Mouse (Mus musculus) liver, embryonic 15.5 days (tissue): Measurements from ENCODE around the gene Tmod1. TPM values are rescaled to one million over a fixed set of nuclear protein-coding genes. Genes with fewer than 3 reads are reported as not detected.
A peak's percentile ranks its signal among the peaks of the same experiment; 100 is the strongest.

ENCODE experiments used
- ATAC-seq: fragments of 200-750 bp; cut with Nextera tagmentation; 2 replicates; pipeline ENCODE4 v1.8.0; 2017; ENCODE audit warnings: moderate number of reproducible peaks, mild to moderate bottlenecking, moderate library complexity; ENCODE audit not compliant: insufficient read depth
- H3K27ac ChIP-seq: fragments of 300-500 bp; sonication (generic); replicated peaks from 2 replicates; pipeline ENCODE4 v1.5.1; 2015; ENCODE audit warnings: mild to moderate bottlenecking, inconsistent platforms
- H3K27me3 ChIP-seq: fragments of 300-500 bp; sonication (generic); 2 replicates; pipeline ENCODE4 v1.6.1; 2015; ENCODE audit warnings: mild to moderate bottlenecking, inconsistent platforms
- H3K36me3 ChIP-seq: fragments of 300-500 bp; sonication (generic); replicated peaks from 2 replicates; pipeline ENCODE4 v1.6.1; 2015; ENCODE audit warnings: moderate library complexity, mild to moderate bottlenecking, inconsistent platforms
- H3K4me1 ChIP-seq: fragments of 300-500 bp; sonication (generic); replicated peaks from 2 replicates; pipeline ENCODE4 v1.6.1; 2015; ENCODE audit warnings: inconsistent platforms
- H3K4me2 ChIP-seq: fragments of 300-500 bp; sonication (generic); 2 replicates; pipeline ENCODE4 v1.6.1; 2015; ENCODE audit warnings: moderate library complexity, mild to moderate bottlenecking, inconsistent platforms
- H3K4me3 ChIP-seq: fragments of 300-500 bp; sonication (generic); replicated peaks from 2 replicates; pipeline ENCODE4 v1.5.1; 2015; ENCODE audit warnings: mild to moderate bottlenecking, inconsistent platforms
- H3K9ac ChIP-seq: fragments of 300-500 bp; sonication (generic); 2 replicates; pipeline ENCODE4 v1.6.1; 2015; ENCODE audit warnings: moderate library complexity, mild to moderate bottlenecking, inconsistent platforms
- H3K9me3 ChIP-seq: fragments of 300-500 bp; sonication (generic); replicated peaks from 2 replicates; pipeline ENCODE4 v1.6.1; 2016; ENCODE audit warnings: inconsistent platforms
- WGBS: fragments of 180-500 bp; shearing (Covaris S2); methylation state at CpG from one replicate; pipeline ENCODE4 v1.1.7; 2015; ENCODE audit warnings: mixed read lengths; ENCODE audit not compliant: insufficient replicate concordance; 5-methylcytosine and 5-hydroxymethylcytosine counted together
- polyA plus RNA-seq: library from polyadenylated mRNA; unstranded; fragments of >200 nt; fragmentation: Nextera tagmentation; extraction: Ambion mirVana; gene quantifications from 2 replicates; pipeline ENCODE4 v1.2.1, GENCODE M21; 2015

Tmod1 gene
- polyA plus RNA-seq, 1 experiment from 2014 or later, result 49.7 TPM

DNA sequence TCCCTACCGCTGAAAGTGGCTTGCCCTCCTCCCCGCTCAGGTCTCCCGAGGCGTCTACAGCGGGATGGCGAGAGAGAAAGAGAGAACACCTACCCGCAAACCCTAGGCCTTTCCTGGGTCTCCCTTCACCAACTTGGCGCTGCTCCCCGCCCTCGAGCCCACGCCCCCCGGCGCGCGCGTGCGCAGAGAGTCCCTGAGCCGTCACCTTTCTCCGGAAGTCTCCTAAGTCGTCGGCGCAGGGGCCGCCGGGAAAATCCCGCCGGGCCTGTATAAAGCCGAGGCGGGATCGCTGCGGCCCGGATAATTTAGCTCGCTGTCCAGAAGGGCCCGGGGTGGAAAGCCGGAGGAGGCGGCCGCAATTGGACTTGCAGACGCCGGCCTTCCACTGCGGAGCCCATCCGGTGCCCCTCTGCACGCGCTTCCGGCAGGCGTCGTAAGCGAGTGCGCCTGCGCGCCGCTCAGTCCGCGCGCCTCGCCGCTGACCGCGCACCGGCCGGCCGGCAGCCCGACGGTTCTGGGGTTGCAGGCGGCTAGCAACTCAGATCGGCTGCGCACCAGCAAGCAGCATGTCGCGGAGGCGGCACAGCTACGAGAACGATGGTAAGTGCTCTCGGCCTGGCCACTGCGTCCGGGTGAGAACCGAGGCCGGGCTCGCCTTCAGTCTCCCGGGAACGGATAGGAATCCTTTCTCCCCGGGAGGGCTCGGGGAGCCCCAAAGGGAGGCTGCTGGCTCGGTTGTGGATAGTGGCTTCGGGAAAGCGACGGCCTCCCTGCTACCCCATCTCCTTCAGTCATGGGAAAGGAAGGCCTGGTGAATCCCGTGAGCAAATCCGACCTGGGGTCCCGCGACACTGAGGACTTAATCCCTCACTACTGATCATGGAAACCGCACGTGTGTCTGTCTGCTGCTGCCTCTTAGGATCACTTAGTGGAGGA lies 99.8 kb downstream of the Tmod1 start, which contains the start of the genes Ncbp1 and Tstd2:
TSS of gene Ncbp1 (plus strand) at position 327 of the 936 bp plus-strand sequence.
TSS of gene Tstd2 (minus strand) at position 408 of the 936 bp plus-strand sequence.
- Histone ChIP-seq H3K4me1 (peaks cover 53% of the 10 kb centered on the region), H3K9ac (peak within 1 kb of the TSS; percentile 83), H3K27me3 (no peaks in the 10 kb centered on the region), H3K27ac (peak within 1 kb of the TSS; percentile 93), H3K36me3 (peaks cover 11% of the 10 kb centered on the region; the same call in 1 of the 2 replicates), H3K4me2 (peak within 1 kb of the TSS; percentile 85), H3K4me3 (peak within 1 kb of the TSS; percentile 84), H3K9me3 (no peaks in the 10 kb centered on the region)
- peak; percentile 90 for ATAC-seq
- under 1% methylated on average over 89 of the region's 90 CpGs for WGBS

DNA sequence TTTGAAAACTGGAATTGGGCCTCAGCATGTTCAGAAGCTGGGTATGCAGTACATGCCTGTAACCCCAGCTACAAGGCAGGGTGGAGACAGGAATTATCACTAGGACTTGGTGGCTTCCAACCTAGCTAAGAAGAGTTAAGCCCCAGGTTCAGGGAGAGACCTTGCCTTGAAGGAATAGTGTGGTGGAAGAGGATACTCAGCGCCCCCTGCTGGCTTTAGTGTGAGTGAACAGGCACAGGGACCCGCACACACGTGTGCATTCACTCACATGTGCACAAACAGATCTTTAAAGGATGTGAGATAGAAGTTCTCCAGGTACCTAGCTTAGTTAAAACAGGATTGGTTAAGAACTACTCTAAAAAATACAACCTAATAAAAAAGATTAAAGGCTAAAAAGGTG lies 105.6 kb downstream of the Tmod1 start:
- H3K4me2 ChIP-seq, result no peak overlapping the region
- no peak for ATAC-seq
- WGBS, result 74% methylated on average over 3 of the region's 3 CpGs
- H3K4me3 ChIP-seq, result no peak overlapping the region
- no peaks in the 10 kb centered on the region for H3K9me3 ChIP-seq
- no peak overlapping the region for H3K27ac ChIP-seq
- H3K4me1 ChIP-seq, result peaks cover 40% of the 10 kb centered on the region
- no peaks in the 10 kb centered on the region for H3K27me3 ChIP-seq
- peaks cover 41% of the 10 kb centered on the region for H3K36me3 ChIP-seq
- no peak overlapping the region for H3K9ac ChIP-seq

DNA sequence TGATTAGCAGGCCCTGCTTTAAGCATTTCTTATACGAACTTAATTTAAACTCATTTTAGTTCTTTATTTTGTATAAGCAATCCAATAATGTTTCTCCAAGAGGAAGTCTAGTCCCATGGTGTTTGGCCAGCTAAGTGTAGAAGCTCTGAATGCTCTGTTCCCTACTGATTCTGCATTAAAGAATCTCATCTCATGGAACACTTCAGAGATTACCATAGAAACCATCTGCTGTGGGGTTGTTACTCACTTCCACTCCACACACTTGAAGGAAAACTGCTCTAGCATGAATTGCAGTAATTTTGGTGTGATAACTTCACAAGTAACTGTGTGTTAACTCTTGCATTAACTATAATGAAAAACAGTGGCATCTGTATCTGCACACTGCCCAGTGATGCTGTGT lies 108.1 kb downstream of the Tmod1 start:
- Histone ChIP-seq H3K9ac (no peak overlapping the region), H3K27ac (no peak overlapping the region), H3K4me1 (peaks cover 18% of the 10 kb centered on the region), H3K36me3 (peaks cover 64% of the 10 kb centered on the region), H3K4me3 (no peak overlapping the region), H3K9me3 (no peaks in the 10 kb centered on the region), H3K27me3 (no peaks in the 10 kb centered on the region), H3K4me2 (no peak overlapping the region)
- no peak for ATAC-seq
- WGBS, result 82% methylated on average over 1 of the region's 1 CpGs

DNA sequence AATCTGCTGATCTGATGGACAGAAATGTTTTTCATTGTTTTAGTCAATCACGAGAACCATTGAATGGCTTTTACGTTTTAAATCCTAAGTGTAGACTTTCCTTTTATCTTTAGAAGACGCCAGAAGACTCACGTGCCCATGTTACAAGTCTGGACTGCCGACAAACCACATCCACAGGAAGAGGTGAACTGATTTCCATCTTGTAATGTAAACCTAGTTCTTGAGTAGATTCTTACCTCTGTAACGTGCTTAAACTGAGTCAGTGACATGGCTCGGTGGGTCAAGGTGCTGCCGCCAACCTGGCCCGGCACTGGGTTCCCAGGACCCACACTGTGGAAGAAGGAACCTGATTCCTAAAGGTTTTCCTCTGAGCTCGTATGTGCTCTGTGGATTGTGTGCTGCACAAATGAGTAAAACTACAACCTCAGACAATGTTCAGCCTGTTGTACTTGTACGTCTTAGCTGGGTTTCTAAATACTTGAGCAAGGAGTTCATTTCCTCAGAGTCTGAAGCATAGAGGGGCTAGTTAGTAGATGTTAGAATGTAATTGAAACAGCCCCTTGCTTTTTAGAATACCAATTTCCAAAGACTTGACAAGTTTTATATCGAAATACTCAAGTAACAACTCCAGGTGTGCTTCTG lies 113.3 kb downstream of the Tmod1 start:
- Histone ChIP-seq H3K36me3 (peaks cover 93% of the 10 kb centered on the region), H3K9me3 (no peaks in the 10 kb centered on the region), H3K9ac (no peak overlapping the region), H3K4me3 (no peak overlapping the region), H3K4me1 (peaks cover 7% of the 10 kb centered on the region; the same call in 1 of the 2 replicates), H3K27me3 (no peaks in the 10 kb centered on the region), H3K27ac (no peak overlapping the region), H3K4me2 (no peak overlapping the region)
- ATAC-seq, result no peak
- 79% methylated on average over 12 of the region's 12 CpGs for WGBS

DNA sequence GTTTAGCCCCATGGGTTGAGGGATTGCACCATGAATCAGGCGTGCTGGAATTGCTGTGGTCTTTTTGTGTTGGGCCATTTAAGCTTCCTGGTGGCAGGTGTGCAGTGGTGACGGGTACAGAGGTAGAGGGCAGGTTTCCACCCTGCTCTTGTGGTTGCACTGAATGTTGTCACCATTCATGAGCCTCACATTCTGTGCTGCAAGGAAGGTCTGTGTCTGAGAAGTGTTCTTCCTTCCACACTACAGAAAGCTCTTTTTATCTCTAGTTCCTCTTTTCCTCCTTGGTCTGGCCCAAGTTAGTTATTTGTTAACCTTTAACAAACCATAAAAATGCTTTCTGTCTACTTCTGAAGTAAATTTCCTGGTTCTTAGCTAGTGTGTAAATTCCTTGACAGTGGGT lies 125.3 kb downstream of the Tmod1 start:
- H3K36me3 ChIP-seq, result peaks cover 84% of the 10 kb centered on the region
- H3K4me2 ChIP-seq, result no peak overlapping the region
- no peak overlapping the region for H3K9ac ChIP-seq
- 55% methylated on average over 2 of the region's 2 CpGs for whole genome bisulfite sequencing
- H3K27me3 ChIP-seq, result no peaks in the 10 kb centered on the region
- H3K4me3 ChIP-seq, result no peak overlapping the region
- no peaks in the 10 kb centered on the region for H3K9me3 ChIP-seq
- no peaks in the 10 kb centered on the region for H3K4me1 ChIP-seq
- no peak for ATAC-seq
- H3K27ac ChIP-seq, result no peak overlapping the region

Other genes with a start within 250 kb of the Tmod1 start
- gene Aldh1b1, start 239.9 kb upstream of the Tmod1 start, polyA plus RNA-seq, result 84.6 and 101 TPM in 2 replicates
- not detected in 2 replicates for gene Igfbpl1, start 212.0 kb upstream of the Tmod1 start, polyA plus RNA-seq
- gene Stra6l, start 190.3 kb upstream of the Tmod1 start, polyA plus RNA-seq, result 5.9 and 7.2 TPM in 2 replicates
- 0.06 and 0.07 TPM in 2 replicates for gene Ccdc180, start 148.6 kb upstream of the Tmod1 start, polyA plus RNA-seq
- gene Tdrd7, start 73.6 kb upstream of the Tmod1 start, polyA plus RNA-seq, result 10.0 and 10.6 TPM in 2 replicates
- 35.2 and 36.7 TPM in 2 replicates for gene Ncbp1, start 99.7 kb downstream of the Tmod1 start, polyA plus RNA-seq
- gene Tstd2, start 99.8 kb downstream of the Tmod1 start, polyA plus RNA-seq, result 8.8 and 10.0 TPM in 2 replicates
- 7.6 and 8.0 TPM in 2 replicates for gene Xpa, start 157.4 kb downstream of the Tmod1 start, polyA plus RNA-seq